Mouse (Mus musculus) heart, embryonic 14.5 days (tissue): Measurements from ENCODE around the gene Trim61. TPM values are rescaled to one million over a fixed set of nuclear protein-coding genes. Genes with fewer than 3 reads are reported as not detected.

ENCODE experiments used
- ATAC-seq: fragments of 200-750 bp; cut with Nextera tagmentation; 2 replicates; pipeline ENCODE4 v1.8.0; 2017; ENCODE audit warnings: low read depth, moderate TSS enrichment; ENCODE audit not compliant: insufficient number of reproducible peaks, insufficient read depth, low FRiP score
- H3K27ac ChIP-seq, 2 experiments: fragments of 200-500 bp in 1 of 2; fragments of 300-500 bp in 1 of 2; sonication (generic) in 1 of 2; replicated peaks in 1 of 2; 2 replicates each; pipeline ENCODE4 v1.5.1; 2012 to 2014; ENCODE audit warnings: low read depth in 2 of 2, low read length in 2 of 2, control low read depth in 1 of 2, mild to moderate bottlenecking in 1 of 2, mixed read lengths in 1 of 2; ENCODE audit not compliant: control insufficient read depth in 1 of 2, insufficient read depth in 1 of 2
- H3K27me3 ChIP-seq: fragments of 300-500 bp; sonication (generic); 2 replicates; pipeline ENCODE4 v1.6.1; 2014; ENCODE audit warnings: mild to moderate bottlenecking, low read length, control low read depth; ENCODE audit not compliant: control insufficient read depth, insufficient read depth
- H3K36me3 ChIP-seq: fragments of 300-500 bp; sonication (generic); 2 replicates; pipeline ENCODE4 v1.6.1; 2014; ENCODE audit warnings: mild to moderate bottlenecking, control low read depth, low read length, mixed read lengths; ENCODE audit not compliant: control insufficient read depth, insufficient read depth
- H3K4me1 ChIP-seq, 2 experiments: fragments of 200-500 bp in 1 of 2; fragments of 300-500 bp in 1 of 2; sonication (generic) in 1 of 2; 2 replicates each; pipeline ENCODE4 v1.6.1; 2012 to 2014; ENCODE audit warnings: low read length in 2 of 2, control low read depth in 1 of 2, mixed read lengths in 1 of 2; ENCODE audit not compliant: control insufficient read depth in 2 of 2, insufficient read depth in 2 of 2
- H3K4me2 ChIP-seq: fragments of 300-500 bp; sonication (generic); 2 replicates; pipeline ENCODE4 v1.6.1; 2014; ENCODE audit warnings: mild to moderate bottlenecking, low read length
- H3K4me3 ChIP-seq, 2 experiments: fragments of 200-500 bp in 1 of 2; fragments of 300-500 bp in 1 of 2; sonication (generic) in 1 of 2; 2 replicates each; pipeline ENCODE4 v1.5.1; 2012 to 2014; ENCODE audit warnings: low read length in 2 of 2, mild to moderate bottlenecking in 2 of 2, control low read depth in 1 of 2, low read depth in 1 of 2, moderate library complexity in 1 of 2; ENCODE audit not compliant: control insufficient read depth in 1 of 2, insufficient read depth in 1 of 2
- H3K9ac ChIP-seq: fragments of 300-500 bp; sonication (generic); 2 replicates; pipeline ENCODE4 v1.6.1; 2014; ENCODE audit warnings: mild to moderate bottlenecking, low read length
- H3K9me3 ChIP-seq: fragments of 300-500 bp; sonication (generic); 2 replicates; pipeline ENCODE4 v1.6.1; 2016; ENCODE audit warnings: low read length, control low read depth; ENCODE audit not compliant: control insufficient read depth
- WGBS: fragments of 180-500 bp; shearing (Covaris S2); extraction: QIAGEN DNeasy Blood & Tissue Kit; methylation state at CpG from one replicate; pipeline ENCODE4 v1.1.7; 2014; 5-methylcytosine and 5-hydroxymethylcytosine counted together
- polyA plus RNA-seq: library from polyadenylated mRNA; unstranded; fragments of >200 nt; fragmentation: Nextera tagmentation; extraction: Ambion mirVana; gene quantifications from 2 replicates; pipeline ENCODE4 v1.2.1, GENCODE M21; 2014

Trim61 gene
- polyA plus RNA-seq, 1 experiment from 2014 or later, result 0.24 TPM

DNA sequence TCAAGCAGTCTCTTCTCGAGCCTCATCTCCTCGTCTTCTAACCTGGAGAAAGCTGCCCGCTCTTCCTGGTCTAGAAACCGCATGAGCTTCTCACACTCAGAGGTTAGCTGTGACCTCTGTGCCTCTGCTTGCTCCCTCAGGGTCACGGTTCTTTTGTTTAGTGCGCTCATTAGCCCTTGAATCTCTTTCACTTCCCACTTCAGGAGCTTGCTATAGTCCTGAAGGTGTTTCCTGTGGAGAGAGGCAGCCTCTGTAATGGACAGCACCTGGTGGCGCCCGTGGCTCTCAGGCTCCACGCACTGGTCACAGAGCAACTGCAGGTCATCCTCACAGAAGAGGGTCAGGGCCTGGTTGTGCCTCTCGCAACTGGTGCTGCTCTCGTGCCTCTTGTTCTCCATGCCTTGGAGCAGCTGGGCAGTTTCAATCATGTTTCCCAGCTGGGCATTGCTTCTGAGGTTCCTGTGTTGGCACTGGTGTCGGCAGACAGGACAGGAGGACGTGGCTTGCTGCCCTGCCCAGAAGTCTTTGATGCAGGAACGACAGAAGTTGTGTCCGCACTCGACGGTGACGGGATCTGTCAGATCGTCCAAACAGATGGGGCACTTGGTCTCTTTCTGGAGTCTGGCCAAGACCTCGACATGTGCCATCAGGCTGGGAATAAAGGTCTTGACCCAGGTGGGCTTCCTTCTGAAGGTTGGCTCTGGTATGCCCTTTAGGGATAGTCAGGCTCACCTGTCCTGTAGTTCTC is 35.0 kb downstream of the Trim61 start:
- no peaks in the 10 kb centered on the region for H3K27me3 ChIP-seq
- ATAC-seq, result no peak
- H3K4me1 ChIP-seq, result no peaks in the 10 kb centered on the region
- H3K27ac ChIP-seq, result no peak overlapping the region
- WGBS, result 71% methylated on average over 20 of the region's 20 CpGs
- H3K4me2 ChIP-seq, result no peak overlapping the region
- no peaks in the 10 kb centered on the region for H3K36me3 ChIP-seq
- no peak overlapping the region for H3K4me3 ChIP-seq
- H3K9me3 ChIP-seq, result no peaks in the 10 kb centered on the region
- H3K9ac ChIP-seq, result no peak overlapping the region

Other genes starting within 250 kb of the Trim61 start
- 13.1 and 13.9 TPM in 2 replicates for gene Klhl2, start 168.5 kb downstream of the Trim61 start, polyA plus RNA-seq
- gene Tmem192, start 71.3 kb downstream of the Trim61 start, polyA plus RNA-seq, result 30.6 and 34.8 TPM in 2 replicates
- 0.11 TPM in 1 of 2 replicates, not detected in the other for gene Trim75, start 30.7 kb downstream of the Trim61 start, polyA plus RNA-seq
- gene Trim60, start 61 bp upstream of the Trim61 start, polyA plus RNA-seq, result not detected in 2 replicates
- gene Apela, start 18.8 kb upstream of the Trim61 start, polyA plus RNA-seq, result 5.1 and 7.1 TPM in 2 replicates
- not detected in 2 replicates for gene Gm10663, start 56.5 kb upstream of the Trim61 start, polyA plus RNA-seq
- gene BC030870, start 111.0 kb upstream of the Trim61 start, polyA plus RNA-seq, result not detected in 2 replicates